In genomic region chr3:153348797-153349465, GRCm38 (mm10) we compare ENCODE assay signal across 16 mouse cellular contexts.
DNase-seq lines count a peak whose midpoint lies in the region; ATAC-seq and TF ChIP-seq lines count a peak whose summit lies in the region.
"Had no signal": no experiment of that assay in that cellular context is flagged by ENCODE, and none has a peak within 500 bp of the region (broad histone marks: within the 10 kb centered on the region; RNA-seq: fewer than 3 reads in every experiment).

No protein-coding gene starts in this region.

- no peaks in the 10 kb centered on the region for H3K27me3 ChIP-seq in cerebellum, adult 2 months (ENCODE audit: control insufficient read depth, insufficient read depth, low read length)
- no peaks in the 10 kb centered on the region for H3K27me3 ChIP-seq in lung, embryonic 15.5 days
- H3K27me3 ChIP-seq in Patski: no peaks in the 10 kb centered on the region
- H3K27me3 ChIP-seq: heart, embryonic 15.5 days; liver, embryonic 13.5 days; midbrain, embryonic 13.5 days; neural tube, embryonic 13.5 days had no signal

- H3K27ac ChIP-seq in cerebellum, adult 2 months (ENCODE audit: insufficient read depth, low read length): no peak overlapping the region
- H3K27ac ChIP-seq in lung, embryonic 15.5 days: no peak overlapping the region
- H3K27ac ChIP-seq: heart, embryonic 15.5 days; liver, embryonic 13.5 days; midbrain, embryonic 13.5 days; neural tube, embryonic 13.5 days had no signal

- no peaks in the 10 kb centered on the region for H3K9me3 ChIP-seq in lung, embryonic 15.5 days
- H3K9me3 ChIP-seq: heart, embryonic 15.5 days; liver, embryonic 13.5 days; midbrain, embryonic 13.5 days; neural tube, embryonic 13.5 days had no signal

- no peak overlapping the region for H3K4me2 ChIP-seq in lung, embryonic 15.5 days
- H3K4me2 ChIP-seq: heart, embryonic 15.5 days; liver, embryonic 13.5 days; midbrain, embryonic 13.5 days; neural tube, embryonic 13.5 days had no signal

- peaks cover 2% of the 10 kb centered on the region; the same call in 1 of the 2 replicates for H3K4me1 ChIP-seq in cerebellum, adult 2 months (ENCODE audit: control insufficient read depth, insufficient read depth, low read length)
- H3K4me1 ChIP-seq in lung, embryonic 15.5 days: no peaks in the 10 kb centered on the region
- H3K4me1 ChIP-seq: heart, embryonic 15.5 days; liver, embryonic 13.5 days had no signal

- 0 out of 2 replicates have a peak, but pooled peaks have one; percentile 4 for TF ChIP-seq CTCF in cerebellum, adult 2 months (IDR thresholded peaks at IDR 0.05; ENCODE audit: borderline replicate concordance, insufficient read depth, low read depth, low read length)
- TF ChIP-seq CTCF in Patski (IDR thresholded peaks at IDR 0.05): peak; percentile 61

- no peak overlapping the region for H3K9ac ChIP-seq in lung, embryonic 15.5 days
- H3K9ac ChIP-seq: forebrain, postnatal 0 days; heart, embryonic 15.5 days; liver, embryonic 13.5 days; midbrain, embryonic 13.5 days; neural tube, embryonic 13.5 days had no signal

- CTCF ChIA-PET in Patski (lab: Charles Lee): interaction anchor here (0.7 to 1.0 kb wide), 3 partner anchors 22 to 306 kb away, joined by 3 read pairs; no protein-coding TSS in a partner anchor

- in situ Hi-C loops in Patski (cut with MboI; ENCODE audit: low pct_unique_long_range_greater_than_20kb): loop anchor here (5.0 kb wide), 1 partner anchor 303 kb away; no protein-coding TSS in a partner anchor

- POLR2A ChIA-PET in Patski (lab: Charles Lee): interaction anchor here (0.6 kb wide), 1 partner anchor 291 kb away, joined by 3 read pairs; no protein-coding TSS in a partner anchor

- no peaks in the 10 kb centered on the region for H3K36me3 ChIP-seq in lung, embryonic 15.5 days
- H3K36me3 ChIP-seq: heart, embryonic 15.5 days; liver, embryonic 13.5 days; midbrain, embryonic 13.5 days; neural tube, embryonic 13.5 days had no signal

- no peak for DNase-seq in cerebellum, adult 2 months
- no peak for DNase-seq in cerebellum, postnatal 10 days
- no peak for DNase-seq in lung, adult 18-20 months
- no peak for DNase-seq in Patski (ENCODE audit: low read depth, low spot score)
- no peak for DNase-seq in thymus, postnatal 0 days (ENCODE audit: low spot score)
- no peak for DNase-seq in spleen, postnatal 14 days (ENCODE audit: low spot score in 2 of 2)
- DNase-seq: cerebellum, adult 11-12 months; forebrain, postnatal 0 days; gastrocnemius, postnatal 36 days; liver, embryonic 13.5 days; thymus, adult 18-20 months had no signal

- no peak for TF ChIP-seq POLR2A in cerebellum, adult 2 months (IDR thresholded peaks at IDR 0.05; ENCODE audit: borderline replicate concordance, insufficient read depth, low read length)

- peak; percentile 14; the same call in 1 of the 2 replicates for ATAC-seq in lung, embryonic 15.5 days (ENCODE audit: borderline replicate concordance, extremely low read depth, low FRiP score, low TSS enrichment)
- ATAC-seq in Patski: peak; percentile 36
- ATAC-seq in megakaryocyte progenitor cell, adult 5-6 weeks (replicated peaks; ENCODE audit: poor library complexity): peak; percentile 60
- ATAC-seq: forebrain, postnatal 0 days had no signal

- WGBS in cerebellum, adult 2 months: 91% methylated on average over 9 of the region's 9 CpGs
- 87% methylated on average over 9 of the region's 9 CpGs for WGBS in lung, embryonic 15.5 days

- no peak overlapping the region for H3K4me3 ChIP-seq in cerebellum, adult 2 months (replicated peaks; ENCODE audit: insufficient read depth, low read depth, low read length)
- H3K4me3 ChIP-seq in lung, embryonic 15.5 days: no peak overlapping the region
- H3K4me3 ChIP-seq: heart, embryonic 15.5 days; liver, embryonic 13.5 days; midbrain, embryonic 13.5 days; neural tube, embryonic 13.5 days had no signal
